Mouse (Mus musculus) cerebellum, adult 11-12 months (tissue): ENCODE data around the gene Trmt5.
A peak's percentile ranks its signal among the peaks of the same experiment; 100 is the strongest.

Source experiments
- DNase-seq: peaks from one replicate; pipeline ENCODE4 v3.0.0; 2022

Gene Trmt5

DNA sequence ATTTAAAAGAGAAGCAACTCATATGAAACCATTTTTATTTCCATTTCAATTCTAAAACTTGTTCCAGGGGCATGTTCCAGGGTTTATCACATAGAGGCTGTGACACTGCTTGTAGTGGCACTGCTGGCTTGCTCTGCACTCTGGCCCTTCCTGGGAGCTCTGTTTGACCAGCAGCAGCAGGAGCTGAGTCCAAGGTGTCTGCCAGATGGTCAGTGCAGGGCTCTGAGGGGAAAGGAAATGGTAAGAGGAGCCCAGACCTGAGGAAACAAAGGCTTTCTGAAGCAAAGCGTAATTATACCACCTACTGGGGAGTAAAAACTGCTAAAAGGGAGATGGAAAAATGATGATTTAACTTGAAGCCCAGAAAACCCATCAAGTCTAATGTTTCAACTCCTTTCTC is 18.0 kb downstream of the Trmt5 start:
- no peak for DNase-seq

DNA sequence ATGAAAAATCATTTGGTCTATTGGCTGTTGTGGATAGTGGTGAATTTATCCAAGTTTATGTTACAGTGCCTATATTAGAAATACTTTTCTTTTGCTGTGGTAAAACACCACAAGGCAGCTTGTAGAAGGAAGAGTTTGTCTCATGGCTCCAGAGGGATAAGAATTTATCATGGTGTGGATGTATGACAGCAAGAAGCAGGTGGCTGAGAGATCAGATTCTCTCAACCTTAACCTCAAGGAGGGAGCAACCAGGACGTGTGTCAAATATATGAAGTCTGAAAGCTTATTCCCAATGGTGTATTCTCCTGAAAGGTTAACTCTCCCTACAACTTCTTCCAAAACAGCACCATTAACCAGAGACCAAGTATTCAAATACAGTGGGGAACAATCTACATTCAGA is 19.9 kb downstream of the Trmt5 start:
- DNase-seq = no peak

DNA sequence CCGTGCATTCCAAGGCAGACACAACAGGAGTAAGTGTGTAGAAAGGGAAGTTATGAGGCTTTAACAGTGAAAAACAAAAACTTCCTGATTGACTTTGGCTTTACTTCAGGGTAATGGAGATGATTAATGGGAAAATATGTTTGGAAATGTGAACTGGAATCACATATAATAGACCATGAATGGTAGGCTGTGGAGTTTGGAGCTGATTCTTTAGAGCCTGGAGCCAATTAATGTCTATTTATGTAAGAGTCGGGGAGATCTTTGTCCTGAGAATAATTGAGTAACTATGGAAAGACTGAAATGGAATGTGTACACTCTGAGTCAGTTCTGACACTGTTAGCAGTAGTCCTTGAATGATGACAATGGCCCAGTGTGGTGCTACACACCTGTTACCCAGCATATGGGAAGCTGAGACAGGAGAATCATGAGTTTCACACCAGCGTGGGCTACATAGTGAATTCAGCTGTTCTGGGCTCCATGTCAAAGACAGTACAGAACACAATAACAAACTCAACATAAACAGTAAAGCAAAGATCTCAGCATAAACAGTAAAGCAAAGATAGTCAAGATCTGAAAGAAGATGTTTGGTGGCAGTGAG is 21.0 kb downstream of the Trmt5 start:
- no peak for DNase-seq

DNA sequence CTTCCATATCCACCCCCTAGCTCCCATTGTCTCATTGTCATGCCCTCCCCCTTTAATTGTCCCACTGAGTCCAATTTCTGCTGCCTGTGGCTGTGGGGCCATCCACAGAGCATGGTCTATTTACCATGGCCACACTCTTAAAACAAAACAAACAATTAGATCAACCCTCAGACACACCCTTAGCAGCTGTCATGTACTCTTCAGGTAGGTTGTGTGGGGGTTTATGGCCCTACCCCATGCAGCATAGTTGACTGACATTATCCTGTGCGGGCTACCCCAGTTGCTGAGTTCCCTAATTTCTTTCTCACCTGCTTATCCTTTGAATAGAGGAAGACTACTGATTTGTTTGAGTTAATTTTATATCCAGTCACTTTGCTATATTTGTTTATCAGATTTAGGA is 26.2 kb downstream of the Trmt5 start:
- no peak for DNase-seq

DNA sequence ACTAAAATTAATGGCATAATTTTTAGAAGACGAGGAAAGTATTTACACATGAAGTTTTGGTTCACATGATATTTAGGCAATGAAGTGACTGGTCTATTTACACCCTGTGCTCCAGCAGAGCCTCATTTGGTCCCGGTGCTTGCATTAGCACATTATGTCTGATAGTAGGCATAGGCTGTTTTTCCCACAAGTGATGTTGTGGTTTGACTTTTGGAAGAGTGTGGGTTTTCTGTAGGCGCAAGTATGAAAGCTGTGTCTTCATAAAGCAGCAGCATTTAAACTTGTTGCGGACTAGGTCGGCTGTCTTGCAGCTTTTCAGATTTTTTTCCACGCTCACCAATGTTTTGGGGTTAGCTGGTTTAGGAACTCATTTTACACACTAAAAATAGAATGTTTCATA is 27.2 kb downstream of the Trmt5 start:
- DNase-seq = no peak

DNA sequence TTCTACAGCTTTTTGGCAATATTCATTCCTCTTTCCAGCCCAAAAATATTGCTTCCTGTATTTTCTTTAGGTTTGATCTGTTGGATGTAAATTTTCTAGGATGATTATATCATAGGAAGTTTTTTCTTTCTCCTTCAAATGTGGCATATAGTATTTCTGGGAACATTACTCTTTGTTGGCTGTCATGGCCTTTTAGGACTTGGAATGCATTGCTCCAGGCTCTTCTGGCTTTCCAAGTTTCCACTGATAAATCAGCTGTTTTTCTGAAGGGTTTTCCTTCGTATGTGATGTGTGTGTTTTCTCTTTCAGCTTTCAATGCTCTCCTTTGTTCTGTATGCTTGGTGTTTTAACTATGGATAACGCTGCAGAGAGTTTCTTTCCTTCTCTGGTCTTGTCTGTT is 31.5 kb downstream of the Trmt5 start:
- DNase-seq = no peak

DNA sequence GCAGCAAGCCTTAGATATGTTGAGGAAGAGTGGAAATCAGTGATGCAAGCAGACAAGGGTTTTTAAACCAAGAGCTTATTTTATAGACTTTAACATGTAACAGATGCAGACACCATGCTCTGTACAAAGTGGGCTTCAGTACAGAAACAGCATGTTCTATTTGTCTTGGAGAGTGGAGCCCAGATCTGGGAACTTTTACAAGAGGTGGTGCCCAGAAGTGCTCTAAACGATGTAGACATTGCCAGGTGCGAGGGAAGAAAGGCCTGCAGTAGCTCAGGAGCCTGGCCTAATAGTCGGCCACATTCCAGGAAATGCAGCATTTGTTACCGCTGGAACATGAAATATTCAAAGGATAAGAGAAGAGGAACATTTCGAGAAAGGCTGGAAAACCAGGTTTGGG is 40.8 kb downstream of the Trmt5 start:
- no peak for DNase-seq

DNA sequence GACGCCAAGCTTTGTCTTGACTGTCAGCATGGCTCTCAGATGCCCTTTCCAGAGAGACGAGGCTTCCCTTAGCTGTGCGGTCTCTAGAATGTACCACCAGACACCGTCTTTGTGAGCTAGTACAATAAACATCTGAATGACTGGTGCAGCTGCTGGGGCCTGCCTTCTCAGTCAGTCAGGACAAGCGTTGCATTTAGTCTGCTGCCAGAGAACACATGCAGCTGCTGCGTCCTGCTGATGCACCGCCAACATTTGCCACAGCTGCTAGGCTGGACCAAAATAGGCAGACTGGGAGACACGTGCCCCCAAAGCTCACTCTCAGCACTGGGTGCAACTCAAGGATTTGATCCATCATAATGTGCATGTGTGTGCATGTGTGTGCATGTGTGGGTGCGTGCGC is 44.5 kb downstream of the Trmt5 start:
- DNase-seq = peak; percentile 11

DNA sequence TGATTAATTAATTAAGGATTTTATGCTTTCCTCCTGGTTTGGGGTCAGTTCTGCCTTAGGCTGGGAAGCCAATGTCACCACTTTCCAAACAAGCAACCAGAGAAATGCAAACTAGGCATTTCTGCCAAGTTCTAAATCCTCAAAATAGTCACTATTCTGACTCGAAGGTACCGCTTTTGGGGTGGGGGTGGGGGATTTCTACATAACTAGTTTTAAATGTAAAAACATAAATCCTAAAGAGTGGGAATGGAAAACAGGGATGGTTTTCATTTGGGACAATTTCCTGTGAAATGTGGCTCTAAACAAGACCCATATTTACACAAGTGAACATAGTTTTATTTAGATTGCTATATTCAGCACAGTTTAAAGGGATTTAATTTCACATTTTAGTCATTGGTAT is 53.9 kb downstream of the Trmt5 start:
- no peak for DNase-seq

DNA sequence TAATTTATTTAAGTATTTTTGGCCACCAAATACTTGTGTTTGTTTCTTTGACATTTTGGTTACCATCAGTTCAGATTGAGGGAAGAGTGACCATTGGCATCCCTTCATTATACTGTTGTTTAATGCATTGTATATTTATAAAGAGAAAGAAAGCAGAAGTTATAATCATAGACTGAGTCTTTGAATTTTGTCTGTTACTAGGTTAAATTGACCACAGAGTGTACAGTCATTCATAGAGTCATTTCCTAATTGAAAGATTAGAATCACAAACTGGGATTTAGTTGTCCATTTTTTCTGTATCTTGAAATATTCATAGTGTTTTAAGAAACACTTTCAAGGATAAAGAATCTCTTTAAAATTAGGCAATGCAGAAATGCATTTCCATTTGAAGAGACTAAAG is 55.0 kb downstream of the Trmt5 start:
- DNase-seq = no peak

DNA sequence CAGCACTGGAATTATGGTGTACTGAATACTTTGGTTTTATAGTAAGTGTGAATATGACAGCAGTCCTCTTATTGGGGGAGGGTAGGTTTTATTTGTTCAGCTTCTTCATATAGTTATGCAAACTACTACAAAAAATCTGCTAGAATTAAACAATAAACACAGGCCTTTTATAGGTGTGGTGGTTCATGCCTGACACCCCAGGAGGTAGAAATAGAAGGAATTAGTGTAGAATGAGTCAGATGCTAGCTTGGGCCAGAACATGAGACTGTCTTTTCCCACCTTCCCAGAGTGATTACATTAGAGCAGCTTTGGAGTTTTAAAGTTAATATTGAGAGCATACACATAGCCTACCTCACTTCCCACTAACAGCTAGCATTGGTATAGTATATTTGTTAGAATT is 56.3 kb downstream of the Trmt5 start:
- no peak for DNase-seq
